Mouse (Mus musculus): ENCODE measurements around the gene Prm1. TPM values are rescaled to one million over a fixed set of nuclear protein-coding genes. Genes with fewer than 3 reads are reported as not detected.

Prm1 gene
- total RNA-seq, 4 experiments from 2014 or later: not detected

DNA sequence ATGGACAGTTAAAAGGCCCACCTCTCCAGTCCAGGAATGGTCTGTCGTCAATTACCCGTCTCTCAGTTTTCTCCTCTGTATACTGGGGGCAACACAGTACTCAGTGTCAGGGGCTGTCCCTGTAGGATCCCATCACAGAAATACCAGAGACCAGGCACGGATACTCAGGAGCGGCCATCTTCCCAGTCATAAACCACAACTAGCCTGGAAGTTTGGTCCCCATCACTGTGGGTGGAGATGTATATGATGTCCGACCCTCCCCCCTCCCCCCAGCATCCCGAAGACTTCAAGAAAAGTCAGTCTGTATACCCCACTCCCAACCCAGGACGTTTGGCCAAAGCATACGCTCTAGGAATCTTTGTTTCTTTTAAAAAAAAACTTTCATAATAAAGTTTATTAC lies 22.2 kb downstream of the Prm1 start:
- no peak for DNase-seq (ENCODE audit: low spot score in 2 of 2)

- no peak for DNase-seq (ENCODE audit: low spot score in 2 of 2)
Observed at GRCm38 (mm10) chr16:10783152-10783434, 22.5 kb downstream of the Prm1 start.

- no peak for DNase-seq (ENCODE audit: low spot score in 2 of 2)
Observed at GRCm38 (mm10) chr16:10782377-10783151, 23.1 kb downstream of the Prm1 start.

- DNase-seq (ENCODE audit: low spot score in 2 of 2): no peak
Observed at GRCm38 (mm10) chr16:10781862-10782371, 23.7 kb downstream of the Prm1 start.

DNA sequence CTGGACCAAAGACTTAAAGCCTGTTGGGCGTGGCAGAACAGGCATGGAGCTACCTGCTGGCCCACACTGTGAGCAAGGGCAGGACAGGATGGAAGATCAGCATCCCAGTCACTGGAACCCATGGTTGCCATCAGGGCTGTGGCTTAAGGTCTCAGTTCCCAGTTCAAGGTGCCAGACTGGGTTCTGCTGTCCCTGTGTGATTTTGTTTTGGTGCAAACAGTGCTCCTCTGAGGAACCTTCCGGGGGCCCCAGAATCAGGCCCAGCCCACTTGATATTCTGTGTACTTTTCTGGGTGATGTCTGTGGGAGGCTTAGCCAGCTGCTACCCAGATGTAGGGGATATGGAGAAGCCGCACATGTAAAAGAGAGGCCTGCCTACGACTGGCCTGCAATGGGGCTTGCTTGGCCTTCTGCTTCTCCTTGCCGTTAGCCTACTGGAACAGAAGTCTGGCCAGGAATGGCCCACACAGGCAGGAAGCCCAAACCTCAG lies 25.0 kb downstream of the Prm1 start:
- DNase-seq (ENCODE audit: low spot score in 2 of 2): no peak

- DNase-seq (ENCODE audit: low spot score in 2 of 2): no peak
Observed at GRCm38 (mm10) chr16:10777579-10778160, 28.0 kb downstream of the Prm1 start.

GRCm38 (mm10) chr16:10776322-10776721 lies 29.3 kb downstream of the Prm1 start:
- DNase-seq (ENCODE audit: low spot score in 2 of 2): no peak

GRCm38 (mm10) chr16:10774726-10775125 lies 30.9 kb downstream of the Prm1 start:
- no peak for DNase-seq (ENCODE audit: low spot score in 2 of 2)

- DNase-seq (ENCODE audit: low spot score in 2 of 2): no peak
Observed at GRCm38 (mm10) chr16:10773543-10773942, 32.1 kb downstream of the Prm1 start.

GRCm38 (mm10) chr16:10771769-10772510 lies 33.7 kb downstream of the Prm1 start:
- no peak for DNase-seq (ENCODE audit: low spot score in 2 of 2)

GRCm38 (mm10) chr16:10770531-10771325 lies 34.9 kb downstream of the Prm1 start:
- DNase-seq (ENCODE audit: low spot score in 2 of 2): no peak

- peak in 1 of 2 experiments; percentile 54 for DNase-seq (ENCODE audit: low spot score in 2 of 2)
Observed at GRCm38 (mm10) chr16:10769661-10770060, 36.0 kb downstream of the Prm1 start.

GRCm38 (mm10) chr16:10768821-10769220 lies 36.8 kb downstream of the Prm1 start:
- no peak for DNase-seq (ENCODE audit: low spot score in 2 of 2)

DNA sequence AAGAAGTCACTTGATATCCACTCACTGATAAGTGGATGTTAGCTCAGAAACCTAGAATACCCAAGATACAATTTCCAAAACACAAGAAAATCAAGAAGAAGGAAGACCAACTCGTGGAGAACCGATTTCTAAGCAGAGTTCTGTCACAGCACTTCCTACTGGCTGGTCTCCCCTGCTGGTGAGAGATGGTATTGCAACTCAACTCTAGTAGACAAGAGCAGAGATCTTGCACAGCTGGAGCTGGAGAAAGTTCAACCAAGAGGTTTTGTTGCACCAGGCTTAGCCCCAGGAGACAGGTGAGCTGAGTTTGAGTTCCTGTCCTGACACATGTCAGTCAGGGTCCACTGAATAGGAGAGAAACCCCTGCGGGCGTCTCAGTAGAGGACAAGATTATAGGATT lies 38.5 kb downstream of the Prm1 start:
- no peak for DNase-seq (ENCODE audit: low spot score in 2 of 2)

GRCm38 (mm10) chr16:10764323-10764722 lies 41.3 kb downstream of the Prm1 start:
- no peak for DNase-seq (ENCODE audit: low spot score in 2 of 2)

- DNase-seq (ENCODE audit: low spot score in 2 of 2): no peak
Observed at GRCm38 (mm10) chr16:10763540-10764264, 41.9 kb downstream of the Prm1 start.

DNA sequence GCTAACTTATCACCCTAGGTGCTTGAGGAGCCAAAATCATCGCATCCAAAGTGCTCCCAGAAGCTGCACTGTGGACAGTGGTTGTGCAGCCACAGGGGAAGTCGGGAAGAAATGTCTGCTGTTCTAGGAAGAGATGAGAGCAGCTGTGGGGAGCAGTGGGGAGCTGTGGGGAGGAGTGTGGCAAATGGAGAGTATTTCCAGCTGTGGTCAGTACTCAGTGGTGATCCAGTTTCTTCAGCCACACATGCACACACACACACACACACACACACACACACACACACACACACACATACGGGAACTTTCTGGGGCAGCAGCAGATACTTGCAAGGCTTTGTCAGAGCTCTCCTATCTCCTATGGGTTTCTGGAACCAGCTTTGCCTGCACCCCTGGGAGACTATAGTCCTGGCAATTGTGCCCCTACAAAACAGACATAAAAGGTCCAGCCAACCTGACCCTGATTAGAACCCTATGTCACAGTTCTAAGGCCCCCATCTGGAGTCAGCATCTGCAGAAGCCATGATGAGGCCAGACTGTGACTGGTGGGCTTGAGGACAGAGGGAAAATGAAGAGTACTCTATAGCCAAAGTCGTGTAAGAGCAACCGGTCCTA lies 43.0 kb downstream of the Prm1 start:
- no peak for DNase-seq (ENCODE audit: low spot score in 2 of 2)

- no peak for DNase-seq (ENCODE audit: low spot score in 2 of 2)
Observed at GRCm38 (mm10) chr16:10761182-10761581, 44.5 kb downstream of the Prm1 start.

- no peak for DNase-seq (ENCODE audit: low spot score in 2 of 2)
Observed at GRCm38 (mm10) chr16:10756168-10756567, 49.5 kb downstream of the Prm1 start.

Data from left cerebral cortex, adult 8-10 months (tissue).